Mouse (Mus musculus) C2C12 (cell line): ENCODE results near the gene Kat6b. TPM values are rescaled to one million over a fixed set of nuclear protein-coding genes. Genes with fewer than 3 reads are reported as not detected.

Experiments
- H3K27me3 ChIP-seq: one replicate; pipeline ENCODE4 v1.6.1; 2011; ENCODE audit not compliant: control insufficient read depth, insufficient read depth, insufficient read length
- H3K36me3 ChIP-seq: one replicate; pipeline ENCODE4 v1.6.1; 2011; ENCODE audit not compliant: control insufficient read depth, insufficient read depth
- H3K4me3 ChIP-seq: one replicate; pipeline ENCODE4 v1.5.1; 2011; ENCODE audit warnings: mild to moderate bottlenecking, control low read depth; ENCODE audit not compliant: poor library complexity, insufficient read depth, severe bottlenecking
- H3K79me2 ChIP-seq: one replicate; pipeline ENCODE4 v1.6.1; 2011; ENCODE audit not compliant: control insufficient read depth, insufficient read depth
- H3K79me3 ChIP-seq: one replicate; pipeline ENCODE4 v1.6.1; 2011; ENCODE audit warnings: low read depth, control low read depth
- H3ac ChIP-seq: one replicate; pipeline ENCODE3; 2011; ENCODE audit warnings: low read depth; ENCODE audit not compliant: control insufficient read depth, insufficient read length
- CEBPB ChIP-seq: IDR thresholded peaks from one replicate; pipeline ENCODE4 v1.6.1; 2011; ENCODE audit warnings: low read depth, mild to moderate bottlenecking, control low read depth, moderate library complexity
- CTCF ChIP-seq: IDR thresholded peaks from one replicate; pipeline ENCODE4 v1.5.1; 2011; ENCODE audit not compliant: control insufficient read depth, insufficient read depth, insufficient read length
- FOSL1 ChIP-seq: IDR thresholded peaks from one replicate; pipeline ENCODE4 v1.8.0; 2011; ENCODE audit warnings: mild to moderate bottlenecking, low read length; ENCODE audit not compliant: poor library complexity, insufficient read depth, severe bottlenecking
- MAX ChIP-seq: IDR thresholded peaks from one replicate; pipeline ENCODE4 v1.6.1; 2011; ENCODE audit warnings: mild to moderate bottlenecking, control low read depth
- MYOD1 ChIP-seq: IDR thresholded peaks from one replicate; pipeline ENCODE4 v1.6.1; 2011; ENCODE audit warnings: low read depth; ENCODE audit not compliant: control insufficient read depth, insufficient read length
- MYOG ChIP-seq: IDR thresholded peaks from one replicate; pipeline ENCODE4 v1.6.1; 2011; ENCODE audit not compliant: control insufficient read depth, insufficient read length; ENCODE audit errors: extremely low read depth
- USF1 ChIP-seq: IDR thresholded peaks from one replicate; pipeline ENCODE4 v1.6.1; 2011; ENCODE audit warnings: low read depth, mild to moderate bottlenecking, control low read depth, moderate library complexity
- polyA plus RNA-seq: library from polyadenylated mRNA; unstranded; fragments of >200 nt; fragmentation: generic; extraction: Trizol; gene quantifications from one replicate; pipeline ENCODE4 v1.2.1, GENCODE M21; 2012; ENCODE audit warnings: missing spikeins

Kat6b gene
- polyA plus RNA-seq, 1 experiment, result 2.7 TPM

- TF ChIP-seq USF1, result no peak
- no peak for TF ChIP-seq FOSL1
- no peak for TF ChIP-seq CTCF
- no peak for TF ChIP-seq CEBPB
- no peak for TF ChIP-seq MYOG
- TF ChIP-seq MAX, result no peak
- no peak for TF ChIP-seq MYOD1
- H3ac ChIP-seq, result no peak overlapping the region
- H3K79me2 ChIP-seq, result no peaks in the 10 kb centered on the region
- no peaks in the 10 kb centered on the region for H3K36me3 ChIP-seq
- H3K79me3 ChIP-seq, result no peaks in the 10 kb centered on the region
- H3K4me3 ChIP-seq, result no peak overlapping the region
- no peaks in the 10 kb centered on the region for H3K27me3 ChIP-seq
Observed at GRCm38 (mm10) chr14:21608886-21609285, 127.7 kb downstream of the Kat6b start.

- H3K79me2 ChIP-seq, result no peaks in the 10 kb centered on the region
- no peaks in the 10 kb centered on the region for H3K79me3 ChIP-seq
- no peaks in the 10 kb centered on the region for H3K27me3 ChIP-seq
- no peak overlapping the region for H3ac ChIP-seq
- no peak overlapping the region for H3K4me3 ChIP-seq
- no peaks in the 10 kb centered on the region for H3K36me3 ChIP-seq
- TF ChIP-seq USF1 (no peak), MYOG (no peak), MYOD1 (no peak), MAX (no peak), CTCF (no peak), CEBPB (no peak)
Observed at GRCm38 (mm10) chr14:21610224-21610623, 129.0 kb downstream of the Kat6b start.

- Histone ChIP-seq H3K4me3 (no peak overlapping the region), H3K79me3 (no peaks in the 10 kb centered on the region), H3K36me3 (no peaks in the 10 kb centered on the region), H3K27me3 (no peaks in the 10 kb centered on the region), H3ac (no peak overlapping the region), H3K79me2 (no peaks in the 10 kb centered on the region)
- no peak for TF ChIP-seq MAX
- TF ChIP-seq CEBPB, result no peak
- no peak for TF ChIP-seq FOSL1
Observed at GRCm38 (mm10) chr14:21613031-21613430, 131.8 kb downstream of the Kat6b start.

- H3K79me2 ChIP-seq, result no peaks in the 10 kb centered on the region
- H3K4me3 ChIP-seq, result no peak overlapping the region
- H3K27me3 ChIP-seq, result no peaks in the 10 kb centered on the region
- H3ac ChIP-seq, result no peak overlapping the region
- H3K36me3 ChIP-seq, result no peaks in the 10 kb centered on the region
- TF ChIP-seq FOSL1, result no peak
- no peaks in the 10 kb centered on the region for H3K79me3 ChIP-seq
Observed at GRCm38 (mm10) chr14:21614103-21614502, 132.9 kb downstream of the Kat6b start.

GRCm38 (mm10) chr14:21615853-21616252, 134.6 kb downstream of the Kat6b start:
- H3K27me3 ChIP-seq, result no peaks in the 10 kb centered on the region
- no peaks in the 10 kb centered on the region for H3K36me3 ChIP-seq
- H3K79me2 ChIP-seq, result no peaks in the 10 kb centered on the region
- TF ChIP-seq MAX (no peak), CEBPB (no peak), MYOD1 (no peak), FOSL1 (no peak), CTCF (no peak), USF1 (no peak), MYOG (no peak)
- no peaks in the 10 kb centered on the region for H3K79me3 ChIP-seq
- H3ac ChIP-seq, result no peak overlapping the region
- no peak overlapping the region for H3K4me3 ChIP-seq

GRCm38 (mm10) chr14:21617221-21617980, 136.2 kb downstream of the Kat6b start:
- Histone ChIP-seq H3K4me3 (no peak overlapping the region), H3K36me3 (no peaks in the 10 kb centered on the region), H3K79me3 (no peaks in the 10 kb centered on the region), H3K27me3 (no peaks in the 10 kb centered on the region), H3ac (no peak overlapping the region), H3K79me2 (no peaks in the 10 kb centered on the region)
- TF ChIP-seq FOSL1 (no peak), MAX (no peak), CTCF (no peak), USF1 (no peak), MYOG (no peak), MYOD1 (no peak), CEBPB (no peak)
